Mouse (Mus musculus) telencephalon, adult 2 months (tissue): ENCODE results near the gene Ttc30b.
A peak's percentile ranks its signal among the peaks of the same experiment; 100 is the strongest.
"Not testable (repeated sequence)": the region's sequence is repeated elsewhere in the genome, so short reads cannot be mapped to it uniquely, and the experiment has no call there.

Experiments used
- DNase-seq: peaks from one replicate; pipeline ENCODE4 v3.0.0-alpha.2; 2011; ENCODE audit warnings: low read depth, low spot score

Gene Ttc30b

GRCm38 (mm10) chr2:75950685-75951084 lies 12.3 kb upstream of the Ttc30b start:
- no peak for DNase-seq

GRCm38 (mm10) chr2:75937520-75938116 lies 767 bp downstream of the Ttc30b start:
- not testable (repeated sequence) for DNase-seq

GRCm38 (mm10) chr2:75936685-75937084 lies 1.7 kb downstream of the Ttc30b start:
- not testable (repeated sequence) for DNase-seq

GRCm38 (mm10) chr2:75933541-75933940 lies 4.8 kb downstream of the Ttc30b start:
- no peak for DNase-seq

GRCm38 (mm10) chr2:75930941-75931340 lies 7.4 kb downstream of the Ttc30b start:
- DNase-seq = peak; percentile 70

- no peak for DNase-seq
Observed at GRCm38 (mm10) chr2:75929786-75930444, 8.5 kb downstream of the Ttc30b start.

- DNase-seq = no peak
Observed at GRCm38 (mm10) chr2:75929141-75929540, 9.2 kb downstream of the Ttc30b start.

GRCm38 (mm10) chr2:75928011-75928410 lies 10.4 kb downstream of the Ttc30b start:
- no peak for DNase-seq

- no peak for DNase-seq
Observed at GRCm38 (mm10) chr2:75926061-75926460, 12.3 kb downstream of the Ttc30b start.

GRCm38 (mm10) chr2:75923807-75924340 lies 14.5 kb downstream of the Ttc30b start:
- no peak for DNase-seq

GRCm38 (mm10) chr2:75915040-75915439 lies 23.3 kb downstream of the Ttc30b start:
- DNase-seq = no peak

- DNase-seq = no peak
Observed at GRCm38 (mm10) chr2:75907142-75907541, 31.2 kb downstream of the Ttc30b start.

- no peak for DNase-seq
Observed at GRCm38 (mm10) chr2:75901869-75902268, 36.5 kb downstream of the Ttc30b start.

- no peak for DNase-seq
Observed at GRCm38 (mm10) chr2:75900281-75900680, 38.1 kb downstream of the Ttc30b start.

GRCm38 (mm10) chr2:75895711-75896110 lies 42.7 kb downstream of the Ttc30b start:
- no peak for DNase-seq

GRCm38 (mm10) chr2:75891981-75892380 lies 46.4 kb downstream of the Ttc30b start:
- DNase-seq = no peak
